Mouse (Mus musculus): ENCODE data around the gene Gm3448. TPM values are rescaled to one million over a fixed set of nuclear protein-coding genes. Genes with fewer than 3 reads are reported as not detected.
A peak's percentile ranks its signal among the peaks of the same experiment; 100 is the strongest.
"Not testable (repeated sequence)": the region's sequence is repeated elsewhere in the genome, so short reads cannot be mapped to it uniquely, and the experiment has no call there.

The Gm3448 gene
- polyA plus RNA-seq (2012; rRNA removed) = 0.78 and 0.99 TPM in 2 replicates

DNA sequence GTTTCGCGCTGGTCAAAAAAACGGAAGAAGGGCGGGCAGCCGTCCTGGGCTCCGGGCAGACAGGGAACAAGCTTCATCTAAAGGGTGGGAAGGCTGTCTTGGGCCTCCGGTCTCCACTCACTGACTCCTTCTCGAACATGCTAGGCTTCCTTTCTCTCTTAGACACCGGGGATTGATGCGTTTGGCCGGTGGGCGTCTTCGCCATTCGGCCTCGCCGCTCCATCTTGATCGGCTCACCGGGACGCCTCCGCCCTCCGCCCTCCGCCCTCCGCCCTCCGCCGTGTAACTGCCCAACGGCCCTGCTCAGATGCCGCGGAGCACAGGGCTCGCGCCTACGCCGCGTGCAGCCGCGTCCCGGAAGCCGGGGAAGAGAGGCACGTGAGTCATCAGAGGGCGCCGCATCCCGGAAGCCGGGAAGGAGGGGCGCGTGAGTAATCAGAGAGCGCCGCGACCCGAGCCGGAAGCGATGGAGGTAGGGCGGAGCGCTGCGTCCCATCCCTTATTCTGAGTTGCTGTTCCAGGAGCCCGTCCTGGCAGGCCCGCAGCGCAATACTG, at the start of gene Gm3448, which contains the start of the genes Ermard and Tcte3:
Gene Gm3448 (minus strand): TSS at position 363 of the 555 bp plus-strand sequence.
Gene Ermard (plus strand): TSS at position 34 of the 555 bp plus-strand sequence.
Gene Tcte3 (minus strand): TSS at position 314 of the 555 bp plus-strand sequence.
- H3K27me3 ChIP-seq (ENCODE audit: control insufficient read depth, insufficient read depth, low read length); H3K4me3 ChIP-seq (ENCODE audit: extremely low read depth, insufficient read depth, insufficient read length); H3K27ac ChIP-seq (ENCODE audit: insufficient read depth, low read length); H3K36me3 ChIP-seq (ENCODE audit: control insufficient read depth, insufficient read depth, low read length); H3K4me1 ChIP-seq (ENCODE audit: control insufficient read depth, insufficient read depth, insufficient read length): not testable (repeated sequence)
- peak in 1 of 2 experiments; percentile 10 for DNase-seq (ENCODE audit: low read depth in 1 of 2, low spot score in 2 of 2)
- no CpG with 5 or more reads among the region's 56 CpGs for WGBS

DNA sequence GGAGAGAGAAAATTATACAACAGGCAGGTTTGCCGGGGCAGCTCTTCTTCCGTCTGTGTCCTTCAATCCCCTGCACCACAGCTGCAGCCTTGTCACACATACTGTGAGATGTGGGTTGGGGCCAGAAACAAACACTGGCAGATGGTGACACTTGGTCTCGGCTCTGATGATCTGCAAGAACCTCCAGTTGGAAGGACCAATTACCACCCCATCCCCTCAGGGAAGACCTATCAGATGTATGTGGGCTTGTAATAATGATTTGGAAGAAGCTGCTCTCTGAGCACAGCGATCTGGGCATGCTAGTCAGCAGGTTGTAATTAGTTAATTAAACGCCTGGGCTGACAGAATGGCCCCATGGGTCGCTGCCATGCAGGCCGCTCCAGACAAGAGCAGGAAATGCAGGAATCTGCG, 47.3 kb upstream of the Gm3448 start:
- DNase-seq (ENCODE audit: low read depth in 1 of 2, low spot score in 2 of 2) = no peak
- H3K27ac ChIP-seq (ENCODE audit: insufficient read depth, low read length) = no peak overlapping the region
- TF ChIP-seq CTCF (IDR thresholded peaks at IDR 0.05; ENCODE audit: extremely low read depth, insufficient read depth, insufficient read length, insufficient replicate concordance) = no peak
- no peak for TF ChIP-seq POLR2A (IDR thresholded peaks at IDR 0.05; ENCODE audit: low read depth, low read length)
- 69% methylated on average over 8 of the region's 8 CpGs for WGBS
- no peaks in the 10 kb centered on the region for H3K27me3 ChIP-seq (ENCODE audit: control insufficient read depth, insufficient read depth, low read length)
- H3K4me3 ChIP-seq (ENCODE audit: extremely low read depth, insufficient read depth, insufficient read length) = no peak overlapping the region
- H3K4me1 ChIP-seq (ENCODE audit: control insufficient read depth, insufficient read depth, insufficient read length) = no peaks in the 10 kb centered on the region
- H3K36me3 ChIP-seq (ENCODE audit: control insufficient read depth, insufficient read depth, low read length) = no peaks in the 10 kb centered on the region

DNA sequence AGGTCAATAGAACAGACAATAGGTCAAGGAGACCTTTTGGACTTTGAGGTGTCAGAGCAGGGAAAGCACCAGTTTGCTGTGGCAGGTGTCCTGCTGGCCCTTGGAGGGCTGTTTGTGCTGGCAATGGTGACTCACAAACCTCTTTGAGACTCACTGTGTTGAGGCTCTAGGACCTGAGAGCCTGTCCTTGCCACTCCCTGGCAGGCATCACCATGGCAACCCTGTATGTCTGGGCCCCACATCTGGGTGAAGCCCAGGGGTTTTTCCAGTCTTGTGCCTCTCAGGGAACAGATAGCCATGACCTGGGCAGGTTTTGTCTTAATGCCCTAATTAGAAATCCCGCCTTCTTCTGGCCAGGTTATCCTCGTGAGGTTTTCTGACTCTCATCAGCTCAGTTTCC, 46.8 kb upstream of the Gm3448 start:
- no peak for DNase-seq (ENCODE audit: low read depth in 1 of 2, low spot score in 2 of 2)
- TF ChIP-seq CTCF (IDR thresholded peaks at IDR 0.05; ENCODE audit: extremely low read depth, insufficient read depth, insufficient read length, insufficient replicate concordance) (no peak), POLR2A (IDR thresholded peaks at IDR 0.05; ENCODE audit: low read depth, low read length) (no peak)
- Histone ChIP-seq H3K4me1 (ENCODE audit: control insufficient read depth, insufficient read depth, insufficient read length) (no peaks in the 10 kb centered on the region), H3K27me3 (ENCODE audit: control insufficient read depth, insufficient read depth, low read length) (no peaks in the 10 kb centered on the region), H3K36me3 (ENCODE audit: control insufficient read depth, insufficient read depth, low read length) (no peaks in the 10 kb centered on the region), H3K4me3 (ENCODE audit: extremely low read depth, insufficient read depth, insufficient read length) (no peak overlapping the region), H3K27ac (ENCODE audit: insufficient read depth, low read length) (no peak overlapping the region)
- 72% methylated on average over 2 of the region's 2 CpGs for WGBS

- H3K27me3 ChIP-seq (ENCODE audit: control insufficient read depth, insufficient read depth, low read length) = no peaks in the 10 kb centered on the region
- DNase-seq (ENCODE audit: low read depth in 1 of 2, low spot score in 2 of 2) = no peak
- no peak overlapping the region for H3K4me3 ChIP-seq (ENCODE audit: extremely low read depth, insufficient read depth, insufficient read length)
- H3K4me1 ChIP-seq (ENCODE audit: control insufficient read depth, insufficient read depth, insufficient read length) = no peaks in the 10 kb centered on the region
- no peak overlapping the region for H3K27ac ChIP-seq (ENCODE audit: insufficient read depth, low read length)
- H3K36me3 ChIP-seq (ENCODE audit: control insufficient read depth, insufficient read depth, low read length) = no peaks in the 10 kb centered on the region
- WGBS = 80% methylated on average over 2 of the region's 2 CpGs
- TF ChIP-seq POLR2A (IDR thresholded peaks at IDR 0.05; ENCODE audit: low read depth, low read length) = no peak
- TF ChIP-seq CTCF (IDR thresholded peaks at IDR 0.05; ENCODE audit: extremely low read depth, insufficient read depth, insufficient read length, insufficient replicate concordance) = no peak
Measured at GRCm38 (mm10) chr17:15085006-15085405, 43.7 kb upstream of the Gm3448 start.

GRCm38 (mm10) chr17:15084226-15084848, 43.0 kb upstream of the Gm3448 start:
- Histone ChIP-seq H3K4me1 (ENCODE audit: control insufficient read depth, insufficient read depth, insufficient read length) (no peaks in the 10 kb centered on the region), H3K27ac (ENCODE audit: insufficient read depth, low read length) (no peak overlapping the region), H3K27me3 (ENCODE audit: control insufficient read depth, insufficient read depth, low read length) (no peaks in the 10 kb centered on the region), H3K36me3 (ENCODE audit: control insufficient read depth, insufficient read depth, low read length) (no peaks in the 10 kb centered on the region), H3K4me3 (ENCODE audit: extremely low read depth, insufficient read depth, insufficient read length) (no peak overlapping the region)
- DNase-seq (ENCODE audit: low read depth in 1 of 2, low spot score in 2 of 2) = no peak
- WGBS = 57% methylated on average over 13 of the region's 13 CpGs
- no peak for TF ChIP-seq CTCF (IDR thresholded peaks at IDR 0.05; ENCODE audit: extremely low read depth, insufficient read depth, insufficient read length, insufficient replicate concordance)
- no peak for TF ChIP-seq POLR2A (IDR thresholded peaks at IDR 0.05; ENCODE audit: low read depth, low read length)

DNA sequence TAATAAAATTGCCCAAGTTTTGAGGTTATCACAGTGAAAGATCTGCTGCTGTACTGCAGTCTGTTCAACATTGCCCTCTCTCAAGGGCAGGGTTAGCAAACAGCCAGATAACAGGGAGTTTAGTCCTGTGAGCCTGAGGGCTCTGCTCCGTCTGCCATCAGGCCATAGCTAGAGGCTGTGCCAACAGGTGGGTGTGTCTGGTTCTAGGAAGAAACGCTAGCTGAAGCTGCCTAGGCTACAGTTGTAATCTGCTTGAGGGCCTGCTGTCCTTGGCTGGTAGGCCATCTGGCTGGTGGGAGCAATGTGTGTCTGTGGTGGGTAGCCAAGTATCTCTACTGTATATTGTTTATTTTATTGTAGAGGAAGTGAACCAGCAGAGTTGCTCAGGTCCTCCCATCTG, 36.2 kb upstream of the Gm3448 start:
- Histone ChIP-seq H3K27ac (ENCODE audit: insufficient read depth, low read length) (no peak overlapping the region), H3K4me1 (ENCODE audit: control insufficient read depth, insufficient read depth, insufficient read length) (no peaks in the 10 kb centered on the region), H3K4me3 (ENCODE audit: extremely low read depth, insufficient read depth, insufficient read length) (no peak overlapping the region), H3K36me3 (ENCODE audit: control insufficient read depth, insufficient read depth, low read length) (no peaks in the 10 kb centered on the region), H3K27me3 (ENCODE audit: control insufficient read depth, insufficient read depth, low read length) (no peaks in the 10 kb centered on the region)
- TF ChIP-seq CTCF (IDR thresholded peaks at IDR 0.05; ENCODE audit: extremely low read depth, insufficient read depth, insufficient read length, insufficient replicate concordance) = no peak
- DNase-seq (ENCODE audit: low read depth in 1 of 2, low spot score in 2 of 2) = no peak
- 79% methylated on average over 2 of the region's 2 CpGs for WGBS

GRCm38 (mm10) chr17:15075033-15075432, 33.7 kb upstream of the Gm3448 start:
- no peak overlapping the region for H3K4me3 ChIP-seq (ENCODE audit: extremely low read depth, insufficient read depth, insufficient read length)
- no peaks in the 10 kb centered on the region for H3K36me3 ChIP-seq (ENCODE audit: control insufficient read depth, insufficient read depth, low read length)
- no peaks in the 10 kb centered on the region for H3K27me3 ChIP-seq (ENCODE audit: control insufficient read depth, insufficient read depth, low read length)
- no peak overlapping the region for H3K27ac ChIP-seq (ENCODE audit: insufficient read depth, low read length)
- H3K4me1 ChIP-seq (ENCODE audit: control insufficient read depth, insufficient read depth, insufficient read length) = no peaks in the 10 kb centered on the region
- DNase-seq (ENCODE audit: low read depth in 1 of 2, low spot score in 2 of 2) = no peak
- 92% methylated on average over 8 of the region's 8 CpGs for WGBS
- TF ChIP-seq CTCF (IDR thresholded peaks at IDR 0.05; ENCODE audit: extremely low read depth, insufficient read depth, insufficient read length, insufficient replicate concordance) = no peak
- no peak for TF ChIP-seq POLR2A (IDR thresholded peaks at IDR 0.05; ENCODE audit: low read depth, low read length)

All from spleen, adult 2 months (tissue).